ENCODE assay signal across 9 mouse cellular contexts in the genomic region with DNA sequence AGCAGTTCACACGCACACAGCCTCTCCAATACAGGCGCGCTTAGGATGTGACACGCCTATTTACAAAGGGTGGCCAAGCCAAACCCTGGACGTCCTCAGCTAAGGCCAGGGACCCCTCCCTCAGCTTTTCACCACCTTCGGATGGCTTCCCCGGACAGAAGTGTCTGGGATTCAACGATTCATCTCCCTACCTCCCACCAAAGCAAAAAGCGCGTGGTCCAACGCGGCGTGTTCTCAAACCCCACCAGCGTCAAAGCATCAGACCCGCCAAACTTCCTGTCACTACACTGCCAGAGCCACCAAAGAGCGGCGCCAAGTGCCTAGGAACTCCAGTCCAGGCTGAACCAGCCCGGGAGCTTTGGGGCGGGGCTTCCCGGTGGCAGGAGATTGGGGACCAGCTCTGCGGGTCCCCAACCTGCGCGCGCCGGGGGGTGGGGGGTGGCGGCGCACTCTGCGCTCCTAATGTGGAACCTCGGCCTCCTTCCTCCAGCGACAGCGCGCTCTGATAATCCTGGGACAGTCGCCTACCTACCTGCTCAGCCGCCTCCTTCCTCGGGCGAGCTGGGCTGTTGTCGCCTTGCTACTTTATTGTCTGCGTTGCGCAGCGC. TPM values are rescaled to one million over a fixed set of nuclear protein-coding genes. Genes with fewer than 3 reads are reported as not detected.
A peak's percentile ranks its signal among the peaks of the same experiment; 100 is the strongest.
DNase-seq lines count a peak whose midpoint lies in the region; ATAC-seq and TF ChIP-seq lines count a peak whose summit lies in the region.
"Had no signal": no experiment of that assay in that cellular context is flagged by ENCODE, and none has a peak within 500 bp of the region (broad histone marks: within the 10 kb centered on the region; RNA-seq: fewer than 3 reads in every experiment).

No protein-coding gene starts in this region.

- peak; percentile 76 for DNase-seq in MN1 (ENCODE audit: low spot score)
- DNase-seq in cerebellum, adult 11 months: peak; percentile 12
- peak; percentile 91 for DNase-seq in forebrain, embryonic 14.5 days (ENCODE audit: low spot score)
- peak; percentile 50 to 54 for DNase-seq in heart, postnatal 14 days
- peak; percentile 56 to 68 for DNase-seq in kidney, postnatal 25 days
- DNase-seq in liver, postnatal 0 days: peak; percentile 20
- DNase-seq in retina, embryonic 14.5 days (ENCODE audit: low spot score): peak; percentile 73

- 0% methylated on average over 40 of the region's 40 CpGs for WGBS in forebrain, embryonic 14.5 days
- WGBS in liver, postnatal 0 days (ENCODE audit: insufficient replicate concordance): 1% methylated on average over 40 of the region's 40 CpGs

- TF ChIP-seq EP300 in liver, postnatal 0 days (IDR thresholded peaks at IDR 0.05; ENCODE audit: low read depth): no peak

- H3K4me2 ChIP-seq in forebrain, embryonic 14.5 days (ENCODE audit: low read length): peak overlapping the region; percentile 73
- H3K4me2 ChIP-seq in liver, postnatal 0 days (ENCODE audit: low read depth, low read length): peak overlapping the region; percentile 70

- H3K9ac ChIP-seq in forebrain, embryonic 14.5 days (ENCODE audit: low read length): peak overlapping the region; percentile 88
- H3K9ac ChIP-seq in liver, postnatal 0 days (replicated peaks): no peak overlapping the region

- no peaks in the 10 kb centered on the region for H3K36me3 ChIP-seq in forebrain, embryonic 14.5 days (ENCODE audit: control insufficient read depth, insufficient read depth, low read length)
- H3K36me3 ChIP-seq in liver, postnatal 0 days (replicated peaks; ENCODE audit: insufficient read depth, low read length): no peaks in the 10 kb centered on the region

- H3K27me3 ChIP-seq in forebrain, embryonic 14.5 days (replicated peaks; ENCODE audit: control insufficient read depth, insufficient read depth, low read length): no peaks in the 10 kb centered on the region
- H3K27me3 ChIP-seq in liver, postnatal 0 days (ENCODE audit: insufficient read depth, low read length): peaks cover 38% of the 10 kb centered on the region

- H3K27ac ChIP-seq in forebrain, embryonic 14.5 days (ENCODE audit: low read depth, low read length): peak overlapping the region; percentile 94
- no peak overlapping the region for H3K27ac ChIP-seq in liver, postnatal 0 days (ENCODE audit: low read depth)

- intact Hi-C loops in heart, postnatal 14 days (cut with DNase I): loop anchor here (5.0 to 10.0 kb wide), 3 partner anchors 89 to 202 kb away; no protein-coding TSS in a partner anchor

- no peaks in the 10 kb centered on the region for H3K9me3 ChIP-seq in forebrain, embryonic 14.5 days (replicated peaks; ENCODE audit: control insufficient read depth, low read length)
- no peaks in the 10 kb centered on the region for H3K9me3 ChIP-seq in liver, postnatal 0 days (ENCODE audit: low read length)

- peak; percentile 85 for ATAC-seq in forebrain, embryonic 14.5 days
- no peak for ATAC-seq in liver, postnatal 0 days
- no peak for ATAC-seq in erythroid progenitor cell, adult 5-6 weeks (replicated peaks; ENCODE audit: low FRiP score, poor library complexity, severe bottlenecking)

- H3K4me3 ChIP-seq in forebrain, embryonic 14.5 days (ENCODE audit: low read depth, low read length): peak overlapping the region; percentile 78
- H3K4me3 ChIP-seq in liver, postnatal 0 days (ENCODE audit: low read depth, low read length): peak overlapping the region; percentile 39
- H3K4me3 ChIP-seq: myocyte had no signal

- H3K4me1 ChIP-seq in forebrain, embryonic 14.5 days (ENCODE audit: control insufficient read depth, insufficient read depth, low read length): peaks cover 17% of the 10 kb centered on the region
- peaks cover 7% of the 10 kb centered on the region; the same call in 1 of the 2 replicates for H3K4me1 ChIP-seq in liver, postnatal 0 days (ENCODE audit: insufficient read depth)

- TF ChIP-seq CTCF in liver, postnatal 0 days (IDR thresholded peaks at IDR 0.05; ENCODE audit: low read depth): no peak

RNA-seq across cellular contexts. Expression of a gene that starts 0.6 kb away (rescaled TPM):
- 38.2 and 39.9 TPM in 2 replicates for polyA plus RNA-seq in forebrain, embryonic 14.5 days (2014; fragmentation: Nextera tagmentation; extraction: Ambion mirVana)
- 10 to 100 TPM; 19.0 to 20.9 TPM for total RNA-seq in heart, postnatal 14 days (2021)
- polyA plus RNA-seq in liver, postnatal 0 days (2015; fragmentation: Nextera tagmentation; extraction: Ambion mirVana): 8.0 and 8.3 TPM in 2 replicates
- total RNA-seq in erythroid progenitor cell, adult 5-6 weeks (2015; ENCODE audit: low replicate concordance): 9.0 and 21.0 TPM in 2 replicates
- total RNA-seq in erythroid progenitor cell, adult 5-6 weeks (2017; ENCODE audit: low replicate concordance): 7.2 and 11.6 TPM in 2 replicates

Comparison
In these comparisons a context has a peak if more than half of its experiments do, and no peak if none do; other contexts are left out.
1. DNase-seq: peak in every context shown above with its lines; median percentile 91 in forebrain, embryonic 14.5 days; 76 in MN1; 73 in retina, embryonic 14.5 days; 62 in kidney, postnatal 25 days; 52 in heart, postnatal 14 days; 20 in liver, postnatal 0 days; 12 in cerebellum, adult 11 months.